Mouse (Mus musculus) hindbrain, embryonic 10.5 days (tissue): ENCODE results near the gene Nkpd1. TPM values are rescaled to one million over a fixed set of nuclear protein-coding genes. Genes with fewer than 3 reads are reported as not detected.

Experiments used
- DNase-seq: peaks from one replicate; pipeline ENCODE4 v3.0.0-alpha.2; 2017; ENCODE audit warnings: low spot score
- H3K27ac ChIP-seq: fragments of 300-500 bp; sonication (generic); 2 replicates; pipeline ENCODE4 v1.5.1; 2016; ENCODE audit warnings: mild to moderate bottlenecking, moderate library complexity
- H3K27me3 ChIP-seq: fragments of 300-500 bp; sonication (generic); 2 replicates; pipeline ENCODE4 v1.6.1; 2016; ENCODE audit warnings: mild to moderate bottlenecking; ENCODE audit not compliant: poor library complexity, insufficient read depth, severe bottlenecking
- H3K36me3 ChIP-seq: fragments of 300-500 bp; sonication (generic); 2 replicates; pipeline ENCODE4 v1.6.1; 2016; ENCODE audit warnings: mild to moderate bottlenecking, moderate library complexity
- H3K4me1 ChIP-seq: fragments of 300-500 bp; sonication (generic); replicated peaks from 2 replicates; pipeline ENCODE4 v1.6.1; 2016; ENCODE audit warnings: mild to moderate bottlenecking
- H3K4me3 ChIP-seq: fragments of 300-500 bp; sonication (generic); 2 replicates; pipeline ENCODE4 v1.5.1; 2016; ENCODE audit warnings: mild to moderate bottlenecking, moderate library complexity
- H3K9me3 ChIP-seq: fragments of 300-500 bp; sonication (generic); 2 replicates; pipeline ENCODE4 v1.6.1; 2016; ENCODE audit warnings: mild to moderate bottlenecking, moderate library complexity
- WGBS: fragments of 180-500 bp; shearing (Covaris S2); methylation state at CpG from one replicate; pipeline ENCODE4 v1.1.7; 2016; 5-methylcytosine and 5-hydroxymethylcytosine counted together
- polyA plus RNA-seq: library from polyadenylated mRNA; unstranded; fragments of >200 nt; fragmentation: Nextera tagmentation; extraction: Ambion mirVana; gene quantifications from 2 replicates; pipeline ENCODE4 v1.2.1, GENCODE M21; 2016

Nkpd1 gene
- polyA plus RNA-seq, 1 experiment from 2014 or later = 0.10 TPM

DNA sequence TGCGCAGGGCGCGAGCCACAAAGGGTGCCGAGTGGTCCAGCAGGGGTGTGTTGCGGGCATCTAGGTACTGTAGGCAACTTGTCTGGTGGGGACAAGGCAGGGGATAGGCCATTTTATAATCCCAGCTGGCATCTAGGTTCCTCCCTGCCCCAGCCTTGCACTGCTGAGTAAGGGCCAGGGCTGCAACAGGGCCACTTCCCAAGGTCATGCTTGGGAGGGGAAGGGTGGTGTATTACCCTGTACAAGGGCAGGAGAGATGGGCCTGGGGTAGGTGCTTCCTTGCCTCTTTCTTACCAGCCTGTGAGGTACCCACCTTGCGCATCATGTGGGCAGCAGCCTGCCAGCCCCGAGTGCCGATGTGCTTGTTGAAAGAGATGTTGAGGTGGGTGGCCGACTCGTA lies 17.0 kb downstream of the Nkpd1 start:
- H3K36me3 ChIP-seq = peaks cover 66% of the 10 kb centered on the region
- H3K27me3 ChIP-seq = no peaks in the 10 kb centered on the region
- WGBS = 94% methylated on average over 10 of the region's 10 CpGs

DNA sequence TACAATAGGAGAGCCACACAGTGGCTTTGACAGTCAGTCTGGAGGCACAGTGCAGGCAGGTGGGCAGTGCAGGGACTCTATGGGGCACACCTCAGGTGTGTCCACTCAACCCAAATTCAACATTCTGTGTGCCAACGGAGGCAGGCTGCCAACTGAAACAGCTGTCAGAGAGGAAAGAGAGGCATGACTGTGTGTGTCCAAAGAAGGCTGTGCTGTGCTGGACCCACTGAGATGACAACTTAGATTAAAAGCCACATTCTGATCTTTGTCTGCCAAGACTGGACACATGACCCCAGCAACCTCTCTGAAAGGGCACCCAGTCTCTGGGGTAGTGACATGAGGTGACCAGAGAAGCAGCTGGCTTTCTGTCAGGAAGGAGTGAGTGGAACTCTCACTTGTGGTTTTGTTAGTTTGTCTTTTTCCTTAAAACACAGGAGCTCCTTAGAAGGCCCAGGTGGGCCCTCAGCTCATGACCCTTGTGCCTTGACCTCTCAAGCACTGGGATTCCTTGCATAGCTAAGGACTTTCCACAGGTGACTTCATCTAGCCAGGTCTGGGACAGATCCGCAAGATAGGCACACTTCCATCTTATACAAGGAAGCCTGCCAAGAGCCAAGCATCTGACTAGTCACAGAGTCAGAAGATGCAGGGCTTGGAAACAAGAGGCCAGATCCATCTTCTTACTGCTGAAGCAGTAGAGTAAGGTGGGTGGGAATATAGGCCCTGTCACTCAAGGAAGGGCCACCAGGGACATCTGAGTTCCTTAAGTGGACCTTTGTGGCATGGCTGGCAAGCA lies 23.3 kb downstream of the Nkpd1 start:
- 91% methylated on average over 2 of the region's 2 CpGs for WGBS

More for the DNA sequence above, 17.0 kb downstream of the Nkpd1 start:
- peaks cover 15% of the 10 kb centered on the region for H3K4me1 ChIP-seq
- no peak overlapping the region for H3K27ac ChIP-seq
- no peak for DNase-seq
- no peak overlapping the region for H3K4me3 ChIP-seq
- H3K9me3 ChIP-seq = no peaks in the 10 kb centered on the region

DNA sequence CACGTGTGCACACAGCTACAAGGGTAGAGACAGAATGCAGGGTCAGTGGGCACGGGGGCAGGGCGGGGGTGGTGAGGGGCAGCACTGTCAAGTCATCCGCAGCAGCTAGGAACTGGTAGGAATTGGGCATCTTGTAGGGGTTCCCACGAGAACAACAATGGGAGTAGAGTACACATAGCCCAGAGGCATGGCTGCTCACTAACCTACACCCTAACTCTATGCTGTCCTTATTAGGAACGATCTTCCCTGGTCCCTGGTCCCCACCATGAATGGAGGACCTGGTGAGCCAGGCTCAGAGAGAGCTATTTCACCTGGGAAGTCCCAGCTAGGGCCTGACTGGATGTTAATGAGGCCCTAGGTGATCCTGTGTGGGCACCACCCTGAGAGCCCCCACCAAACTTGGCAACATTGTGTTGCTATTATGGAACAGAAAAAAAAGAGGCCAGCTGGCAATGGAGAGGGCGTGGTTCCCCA lies 24.1 kb downstream of the Nkpd1 start:
- H3K36me3 ChIP-seq = no peaks in the 10 kb centered on the region
- H3K27ac ChIP-seq = no peak overlapping the region
- peaks cover 30% of the 10 kb centered on the region for H3K4me1 ChIP-seq
- no peaks in the 10 kb centered on the region for H3K9me3 ChIP-seq
- H3K4me3 ChIP-seq = no peak overlapping the region
- 84% methylated on average over 7 of the region's 7 CpGs for WGBS
- no peaks in the 10 kb centered on the region for H3K27me3 ChIP-seq
- no peak for DNase-seq

More for the DNA sequence above, 23.3 kb downstream of the Nkpd1 start:
- Histone ChIP-seq H3K27ac (0 out of 2 replicates have a peak overlapping the region, but pooled peaks have one; percentile 2), H3K27me3 (no peaks in the 10 kb centered on the region), H3K9me3 (no peaks in the 10 kb centered on the region), H3K36me3 (peaks cover 3% of the 10 kb centered on the region; the same call in 1 of the 2 replicates), H3K4me3 (no peak overlapping the region), H3K4me1 (peaks cover 27% of the 10 kb centered on the region)
- no peak for DNase-seq

DNA sequence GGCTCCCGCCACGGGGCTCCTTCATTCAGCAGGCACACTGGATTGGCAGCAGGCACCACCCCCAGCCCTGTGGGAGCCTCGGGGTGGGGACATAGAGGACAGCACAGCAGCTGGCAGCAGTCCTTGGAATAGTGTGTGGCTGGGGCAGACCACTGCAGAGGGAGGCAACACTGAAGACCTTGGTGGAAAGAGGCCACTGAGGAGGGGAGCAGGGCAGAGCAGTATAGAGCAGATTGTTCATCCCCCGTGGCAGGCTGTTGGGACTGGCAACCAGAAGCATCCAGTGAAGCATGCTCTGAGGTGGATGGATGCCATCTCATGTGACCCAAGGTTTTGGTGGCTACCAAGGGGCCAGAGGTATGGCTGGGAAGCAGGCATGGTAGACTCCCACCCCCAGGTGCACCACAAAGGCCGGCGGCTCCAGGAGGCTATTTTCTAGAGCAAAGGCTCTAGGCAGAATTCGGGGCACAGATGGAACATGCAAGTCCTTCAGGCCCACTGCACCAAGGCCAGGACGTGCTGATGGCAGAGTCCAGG lies 24.6 kb downstream of the Nkpd1 start:
- Histone ChIP-seq H3K27ac (peak overlapping the region; percentile 41), H3K9me3 (no peaks in the 10 kb centered on the region), H3K4me3 (no peak overlapping the region), H3K4me1 (peaks cover 31% of the 10 kb centered on the region), H3K36me3 (no peaks in the 10 kb centered on the region), H3K27me3 (no peaks in the 10 kb centered on the region)
- DNase-seq = no peak
- 68% methylated on average over 8 of the region's 8 CpGs for WGBS

DNA sequence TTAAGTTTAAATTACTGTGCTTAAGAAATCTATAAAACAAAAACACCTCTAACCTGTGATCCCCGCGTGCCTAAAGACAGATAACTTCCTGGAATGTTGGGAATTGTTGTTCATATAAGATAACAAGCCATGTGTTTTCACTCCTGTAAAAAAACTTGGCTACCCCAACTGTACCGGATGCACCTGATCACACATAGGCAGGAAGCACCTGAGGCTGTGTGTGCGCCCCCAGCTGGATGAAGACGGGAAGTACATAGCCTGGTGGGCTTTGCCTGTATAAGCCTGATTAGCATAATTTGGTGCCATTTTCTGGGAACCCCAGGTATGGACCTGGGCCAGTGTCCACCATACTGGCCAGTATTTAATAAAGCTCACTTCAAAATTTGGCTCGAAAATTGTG lies 25.9 kb downstream of the Nkpd1 start:
- whole genome bisulfite sequencing = 59% methylated on average over 6 of the region's 6 CpGs
- H3K27ac ChIP-seq = no peak overlapping the region

DNA sequence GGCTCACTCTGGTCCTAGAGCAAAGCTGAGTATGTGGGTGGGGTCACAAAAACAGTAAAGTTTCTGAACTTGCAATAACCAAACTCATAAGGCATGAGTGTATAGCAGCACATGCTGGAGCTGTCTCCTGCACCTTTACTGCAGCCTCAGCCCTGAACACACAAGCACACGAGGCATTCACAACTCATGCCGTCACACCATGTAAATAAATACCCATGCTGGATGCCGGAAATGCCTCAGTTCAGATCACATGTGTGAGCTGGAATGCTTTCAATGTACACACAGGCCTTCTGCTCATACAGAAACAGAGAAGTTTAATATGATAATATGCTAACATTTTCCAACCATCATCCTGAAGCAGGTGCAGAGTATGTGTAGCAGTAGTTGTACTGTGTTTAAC lies 28.4 kb downstream of the Nkpd1 start:
- H3K9me3 ChIP-seq = no peaks in the 10 kb centered on the region
- no peak overlapping the region for H3K27ac ChIP-seq
- H3K27me3 ChIP-seq = no peaks in the 10 kb centered on the region
- DNase-seq = no peak
- WGBS = 80% methylated on average over 3 of the region's 3 CpGs
- H3K4me3 ChIP-seq = no peak overlapping the region
- peaks cover 6% of the 10 kb centered on the region; the same call in 1 of the 2 replicates for H3K36me3 ChIP-seq
- peaks cover 25% of the 10 kb centered on the region for H3K4me1 ChIP-seq

More for the DNA sequence above, 25.9 kb downstream of the Nkpd1 start:
- Histone ChIP-seq H3K9me3 (no peaks in the 10 kb centered on the region), H3K4me1 (peaks cover 26% of the 10 kb centered on the region), H3K4me3 (no peak overlapping the region), H3K27me3 (no peaks in the 10 kb centered on the region), H3K36me3 (0 out of 2 replicates have a peak, but pooled peaks cover 3% of the 10 kb centered on the region)
- no peak for DNase-seq

DNA sequence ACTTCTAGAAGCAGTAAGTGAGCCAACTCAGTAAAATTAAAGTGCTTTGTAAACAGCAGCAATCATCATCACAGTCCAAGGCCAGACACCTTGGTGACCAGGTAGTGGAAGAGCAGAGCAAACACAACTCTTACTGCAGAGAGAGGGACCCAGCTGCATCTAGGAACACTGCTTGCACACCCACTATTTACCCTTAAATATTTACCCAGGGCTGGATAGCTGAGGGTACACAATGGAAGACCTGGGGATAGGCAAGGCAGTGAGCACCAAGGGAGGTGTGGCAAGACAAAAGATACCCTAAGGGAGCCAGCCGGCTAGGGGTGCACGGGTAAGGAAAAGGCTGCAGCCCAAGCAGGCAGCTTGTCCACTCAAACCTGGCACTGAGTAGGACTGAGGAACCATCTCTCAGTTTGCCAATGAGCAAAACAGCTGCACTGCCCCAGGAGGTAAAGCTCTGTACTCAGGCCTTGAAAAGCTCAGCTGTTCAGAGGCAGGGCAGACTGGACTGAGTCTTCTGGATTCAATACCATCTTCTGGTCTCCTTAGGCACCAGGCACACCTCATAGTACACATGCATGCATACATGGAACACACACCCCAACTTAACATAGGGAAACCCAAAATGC lies 29.8 kb downstream of the Nkpd1 start:
- Histone ChIP-seq H3K4me1 (peaks cover 12% of the 10 kb centered on the region), H3K9me3 (no peaks in the 10 kb centered on the region), H3K27ac (no peak overlapping the region), H3K36me3 (peaks cover 15% of the 10 kb centered on the region), H3K27me3 (no peaks in the 10 kb centered on the region), H3K4me3 (no peak overlapping the region)
- WGBS = 66% methylated on average over 2 of the region's 2 CpGs
- no peak for DNase-seq

DNA sequence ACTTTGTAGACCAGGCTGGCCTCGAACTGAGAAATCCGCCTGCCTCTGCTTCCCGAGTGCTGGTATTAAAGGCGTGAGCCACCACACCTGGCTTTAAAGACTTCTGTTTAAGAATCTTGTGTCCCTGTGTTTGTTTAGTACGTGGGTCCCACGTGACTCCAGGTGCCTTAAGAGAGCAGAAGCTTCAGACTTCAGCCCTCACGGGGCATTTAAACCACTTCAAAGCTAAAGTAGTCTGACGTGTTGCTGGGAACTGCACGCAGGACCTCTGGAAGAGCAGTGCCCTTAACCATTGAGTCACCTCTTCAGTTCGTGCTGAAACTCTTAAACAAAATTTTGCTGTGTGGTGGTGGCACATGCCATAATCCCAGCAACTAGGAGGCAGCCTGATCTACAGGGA lies 31.8 kb downstream of the Nkpd1 start:
- no peaks in the 10 kb centered on the region for H3K27me3 ChIP-seq
- no peak overlapping the region for H3K4me3 ChIP-seq
- no peak overlapping the region for H3K27ac ChIP-seq
- peaks cover 8% of the 10 kb centered on the region; the same call in 1 of the 2 replicates for H3K4me1 ChIP-seq
- no peak for DNase-seq
- WGBS = 93% methylated on average over 10 of the region's 10 CpGs
- no peaks in the 10 kb centered on the region for H3K9me3 ChIP-seq
- H3K36me3 ChIP-seq = peaks cover 34% of the 10 kb centered on the region

DNA sequence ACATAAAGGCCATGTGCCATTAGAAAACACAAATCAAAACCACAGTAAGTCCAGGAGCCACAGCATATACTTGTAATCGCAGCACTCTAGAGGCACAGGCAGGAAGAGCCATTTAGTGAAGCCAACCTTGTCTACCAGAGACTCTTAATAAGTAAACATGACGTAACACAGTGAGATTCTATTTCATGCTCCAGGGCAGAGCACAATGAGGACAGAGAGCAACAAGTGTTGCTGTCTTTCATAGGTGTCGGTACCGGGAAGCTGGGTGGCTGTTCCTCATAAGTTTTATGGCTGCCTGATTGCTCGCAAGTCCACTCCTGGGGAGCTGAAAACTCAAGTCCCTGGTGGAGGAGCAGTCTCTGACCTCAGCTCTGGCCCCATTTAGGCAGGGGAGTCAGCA lies 34.0 kb downstream of the Nkpd1 start:
- Histone ChIP-seq H3K4me3 (no peak overlapping the region), H3K36me3 (peaks cover 57% of the 10 kb centered on the region)

DNA sequence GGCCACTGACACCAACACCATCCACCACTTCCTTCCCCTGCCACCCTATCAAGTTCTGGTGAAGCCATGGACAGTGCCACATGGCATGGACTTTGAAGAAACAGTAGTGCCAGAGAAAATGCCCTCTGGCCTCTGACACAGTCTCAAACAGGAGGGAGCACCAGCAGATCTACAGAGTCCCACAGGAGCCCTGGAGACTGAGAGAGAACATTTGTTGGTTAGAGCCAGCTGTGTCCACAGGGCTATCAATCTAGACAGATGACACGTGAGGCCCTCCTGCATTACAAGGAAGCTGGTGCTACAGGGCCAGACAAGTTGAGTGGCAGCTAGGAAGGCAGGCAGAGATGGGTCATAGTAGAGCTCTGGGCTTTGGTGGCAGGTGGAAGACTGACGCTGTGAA lies 34.8 kb downstream of the Nkpd1 start:
- 79% methylated on average over 2 of the region's 2 CpGs for WGBS
- H3K36me3 ChIP-seq = peaks cover 65% of the 10 kb centered on the region
- H3K27me3 ChIP-seq = no peaks in the 10 kb centered on the region
- H3K9me3 ChIP-seq = no peaks in the 10 kb centered on the region
- 0 out of 2 replicates have a peak, but pooled peaks cover 5% of the 10 kb centered on the region for H3K4me1 ChIP-seq
- no peak for DNase-seq
- H3K27ac ChIP-seq = no peak overlapping the region
- no peak overlapping the region for H3K4me3 ChIP-seq

More for the DNA sequence above, 34.0 kb downstream of the Nkpd1 start:
- H3K9me3 ChIP-seq = no peaks in the 10 kb centered on the region
- peaks cover 6% of the 10 kb centered on the region; the same call in 1 of the 2 replicates for H3K4me1 ChIP-seq
- 89% methylated on average over 5 of the region's 5 CpGs for WGBS
- H3K27me3 ChIP-seq = no peaks in the 10 kb centered on the region
- no peak for DNase-seq
- H3K27ac ChIP-seq = no peak overlapping the region

DNA sequence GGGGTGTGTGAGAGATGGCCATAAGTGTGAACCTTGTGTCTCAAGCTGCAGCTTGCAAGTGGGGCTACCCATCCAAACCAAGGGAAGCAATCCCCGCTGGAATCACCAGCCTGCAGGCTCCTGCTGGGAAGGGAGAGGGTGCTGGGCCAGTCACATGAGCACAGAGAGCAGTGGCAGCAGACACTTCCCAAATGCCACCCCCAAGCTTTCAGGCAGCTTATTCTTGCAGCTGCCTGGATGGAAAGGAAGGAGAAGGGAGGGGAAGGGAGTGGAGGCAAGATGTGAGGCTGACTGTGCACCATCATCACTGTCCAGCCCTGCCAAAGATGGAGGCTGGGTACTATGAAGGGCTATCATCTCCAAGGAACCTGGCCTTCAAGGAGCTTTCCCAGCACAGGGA lies 36.5 kb downstream of the Nkpd1 start:
- 68% methylated on average over 1 of the region's 1 CpGs for WGBS
- H3K36me3 ChIP-seq = peaks cover 70% of the 10 kb centered on the region
- no peak overlapping the region for H3K4me3 ChIP-seq
- H3K27ac ChIP-seq = no peak overlapping the region
- H3K4me1 ChIP-seq = peaks cover 20% of the 10 kb centered on the region
- DNase-seq = no peak
- H3K27me3 ChIP-seq = no peaks in the 10 kb centered on the region
- no peaks in the 10 kb centered on the region for H3K9me3 ChIP-seq

DNA sequence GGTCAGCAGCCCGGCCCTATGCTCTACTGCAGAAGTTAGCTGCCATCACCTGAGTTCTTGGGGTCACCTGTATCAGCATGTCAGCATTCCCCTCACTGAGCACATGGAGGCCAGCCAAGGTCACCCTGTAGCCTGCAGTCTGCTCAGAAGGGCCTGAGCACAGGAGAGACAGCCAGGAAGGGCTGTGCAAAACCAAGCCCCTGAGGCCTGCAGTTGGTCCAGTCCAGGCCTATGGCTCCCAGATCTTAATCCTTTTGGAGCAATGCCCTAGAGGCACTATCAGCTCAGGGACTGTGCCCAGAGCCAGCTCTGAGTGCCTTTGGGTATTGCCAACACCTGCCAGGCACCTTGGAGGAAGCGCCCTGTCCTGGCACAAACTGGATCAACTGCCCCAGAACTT lies 39.4 kb downstream of the Nkpd1 start:
- DNase-seq = no peak
- H3K27me3 ChIP-seq = no peaks in the 10 kb centered on the region
- no peak overlapping the region for H3K27ac ChIP-seq
- peaks cover 65% of the 10 kb centered on the region for H3K36me3 ChIP-seq
- 92% methylated on average over 2 of the region's 2 CpGs for WGBS
- H3K4me3 ChIP-seq = no peak overlapping the region
- H3K9me3 ChIP-seq = no peaks in the 10 kb centered on the region
- H3K4me1 ChIP-seq = peaks cover 42% of the 10 kb centered on the region
